Mouse (Mus musculus) frontal cortex, postnatal 36 days (tissue): ENCODE results near the gene Ccdc89.

Experiments
- DNase-seq, 2 experiments: peaks; one replicate each; pipeline ENCODE4 v3.0.0; 2022; ENCODE audit warnings: low spot score in 2 of 2

The Ccdc89 gene

GRCm38 (mm10) chr7:90426020-90427001 lies at the start of gene Ccdc89:
TSS of gene Ccdc89 (plus strand) at chr7:90426577.
- peak; percentile 76 to 81 for DNase-seq

- no peak for DNase-seq
These were observed 42.0 kb upstream of the Ccdc89 start for GRCm38 (mm10) chr7:90384411-90384810.

- peak; percentile 68 to 83 for DNase-seq
These were observed 39.4 kb upstream of the Ccdc89 start for GRCm38 (mm10) chr7:90386885-90387459.

GRCm38 (mm10) chr7:90389765-90390164 lies 36.6 kb upstream of the Ccdc89 start:
- DNase-seq: no peak

- DNase-seq: no peak
These were observed 31.3 kb upstream of the Ccdc89 start for GRCm38 (mm10) chr7:90395073-90395472.

GRCm38 (mm10) chr7:90395928-90396327 lies 30.4 kb upstream of the Ccdc89 start:
- no peak for DNase-seq

GRCm38 (mm10) chr7:90409934-90410333 lies 16.4 kb upstream of the Ccdc89 start:
- DNase-seq: peak; percentile 65 to 73

DNA sequence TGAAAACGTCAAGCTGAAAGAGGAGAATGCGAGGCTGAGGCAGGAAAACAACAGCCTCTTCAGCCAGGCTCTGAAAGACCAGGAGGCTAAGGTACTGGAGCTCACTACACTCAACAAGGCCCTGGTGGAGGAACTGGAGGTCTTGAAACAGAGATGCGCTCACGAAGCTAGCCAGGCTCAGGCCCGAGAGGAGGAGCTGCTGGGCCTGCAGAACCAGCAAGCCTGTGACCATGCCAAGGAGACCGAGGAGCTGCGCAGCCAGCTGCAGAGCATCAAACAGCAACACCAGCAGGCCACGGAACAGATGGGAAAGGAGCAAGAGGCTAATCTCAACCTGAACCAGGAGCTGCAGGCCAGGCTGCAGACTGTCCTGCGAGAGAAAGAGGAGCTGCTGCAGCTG lies 629 bp downstream of the Ccdc89 start:
- DNase-seq: no peak

- no peak for DNase-seq
These were observed 5.8 kb downstream of the Ccdc89 start for GRCm38 (mm10) chr7:90432221-90432620.

- no peak for DNase-seq
These were observed 13.7 kb downstream of the Ccdc89 start for GRCm38 (mm10) chr7:90440044-90440443.

GRCm38 (mm10) chr7:90442070-90442469 lies 15.7 kb downstream of the Ccdc89 start:
- no peak for DNase-seq

GRCm38 (mm10) chr7:90442518-90443080 lies 16.2 kb downstream of the Ccdc89 start, which contains the start of gene Crebzf:
TSS of gene Crebzf (plus strand) at chr7:90442729.
- DNase-seq: peak; percentile 93 to 97

DNA sequence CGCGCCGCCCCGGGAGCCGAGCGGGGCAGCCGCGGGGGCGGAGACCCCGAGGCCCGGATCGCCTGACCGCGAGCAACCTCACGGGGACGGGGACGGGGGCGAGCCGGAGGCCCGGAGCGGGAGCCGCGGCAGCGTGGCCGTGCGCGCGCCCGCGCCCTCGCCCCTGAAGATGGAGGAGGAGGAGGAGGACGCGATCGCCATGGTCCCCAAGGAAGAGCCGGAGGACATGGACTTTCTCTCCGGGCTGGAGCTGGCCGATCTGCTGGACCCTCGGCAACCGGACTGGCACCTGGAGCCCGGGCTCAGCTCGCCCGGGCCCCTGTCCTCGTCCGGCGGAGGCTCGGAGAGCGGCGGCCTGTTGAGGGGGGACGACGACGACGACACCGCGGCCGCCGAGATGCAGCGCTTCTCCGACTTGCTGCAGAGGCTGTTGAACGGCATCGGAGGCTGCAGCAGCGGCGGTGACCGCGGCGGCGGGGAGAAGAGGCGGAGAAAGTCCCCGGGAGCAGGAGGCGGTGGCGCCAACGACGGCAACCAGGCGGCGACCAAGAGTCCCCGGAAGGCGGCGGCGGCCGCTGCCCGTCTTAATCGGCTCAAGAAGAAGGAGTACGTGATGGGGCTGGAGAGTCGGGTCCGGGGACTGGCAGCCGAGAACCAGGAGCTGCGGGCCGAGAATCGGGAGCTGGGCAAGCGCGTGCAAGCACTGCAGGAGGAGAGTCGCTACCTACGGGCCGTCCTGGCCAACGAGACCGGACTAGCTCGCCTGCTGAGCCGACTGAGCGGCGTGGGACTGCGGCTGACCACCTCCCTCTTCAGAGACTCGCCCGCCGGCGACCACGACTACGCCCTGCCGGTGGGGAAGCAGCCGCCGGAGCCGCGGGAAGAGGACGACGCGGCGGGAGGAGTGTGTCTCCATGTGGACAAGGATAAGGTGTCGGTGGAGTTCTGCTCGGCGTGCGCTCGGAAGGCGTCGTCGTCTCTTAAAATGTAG lies 17.0 kb downstream of the Ccdc89 start:
- peak; percentile 69 for DNase-seq

- no peak for DNase-seq
These were observed 17.8 kb downstream of the Ccdc89 start for GRCm38 (mm10) chr7:90444206-90444605.

GRCm38 (mm10) chr7:90456149-90456844 lies 29.9 kb downstream of the Ccdc89 start:
- no peak for DNase-seq

DNA sequence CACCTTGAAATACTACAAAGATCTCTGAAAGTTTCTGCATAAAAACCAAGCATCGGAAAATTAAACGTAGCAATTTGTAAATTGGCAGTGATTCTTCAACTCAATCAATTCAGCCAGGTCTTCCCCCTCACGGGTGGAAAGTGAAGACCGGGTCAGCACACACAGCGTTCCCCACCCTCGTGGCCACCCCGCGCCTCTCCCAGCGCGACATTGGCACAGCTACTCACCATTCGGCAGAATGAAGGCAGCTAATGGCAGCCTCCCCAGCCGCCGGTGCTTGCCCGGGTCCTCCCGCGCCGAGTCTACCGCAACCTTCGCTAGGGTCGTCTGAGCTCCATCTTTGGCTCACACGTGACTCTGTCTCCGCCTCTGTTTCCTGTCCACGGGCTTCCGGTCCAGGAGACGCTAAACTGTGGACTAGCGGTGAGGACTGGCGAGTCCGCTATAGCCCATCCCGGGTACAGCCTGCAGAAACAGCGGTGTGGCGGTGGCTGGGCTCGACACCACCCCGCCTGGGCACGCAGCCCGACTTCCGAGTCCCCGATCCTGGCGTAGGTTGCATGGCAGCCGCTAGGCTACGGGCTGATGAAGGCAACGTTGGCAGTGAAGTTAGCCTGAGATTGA lies 30.6 kb downstream of the Ccdc89 start, which contains the start of gene Tmem126a:
Gene Tmem126a (minus strand): TSS at position 385 of the 624 bp plus-strand sequence.
- peak; percentile 81 to 88 for DNase-seq

- peak in 1 of 2 experiments; percentile 19 for DNase-seq
These were observed 31.1 kb downstream of the Ccdc89 start for GRCm38 (mm10) chr7:90457517-90457916.

- DNase-seq: no peak
These were observed 34.0 kb downstream of the Ccdc89 start for GRCm38 (mm10) chr7:90460330-90460729.

DNA sequence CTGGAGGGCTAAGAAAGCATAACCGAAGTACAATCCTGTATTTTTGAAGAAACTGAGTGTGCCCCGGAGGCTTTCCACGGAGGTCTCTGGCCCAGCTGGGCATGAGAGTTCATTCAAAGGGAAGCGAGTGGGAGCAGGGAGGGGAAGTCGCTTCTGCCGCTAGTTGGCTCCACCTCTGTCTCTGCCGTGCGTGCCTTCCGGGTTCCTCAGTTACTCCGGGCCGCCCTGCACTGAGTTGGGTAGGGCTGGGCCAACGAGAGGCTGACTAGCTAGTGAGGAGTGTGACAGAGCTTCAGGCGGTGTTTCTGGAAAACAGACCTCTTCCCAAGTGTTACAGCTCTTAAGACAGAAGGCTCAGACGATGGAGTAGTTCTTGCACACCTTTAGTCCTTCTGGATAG lies 34.6 kb downstream of the Ccdc89 start:
- no peak for DNase-seq

- DNase-seq: no peak
These were observed 35.1 kb downstream of the Ccdc89 start for GRCm38 (mm10) chr7:90461441-90461840.
